Mouse (Mus musculus): ENCODE measurements around the gene Rheb.
"Not testable (repeated sequence)": the region's sequence is repeated elsewhere in the genome, so short reads cannot be mapped to it uniquely, and the experiment has no call there.

Rheb gene

GRCm38 (mm10) chr5:24842274-24843102, at the start of gene Rheb:
TSS of gene Rheb (minus strand) at chr5:24842624.
- DNase-seq (ENCODE audit: low spot score in 2 of 2) = peak; percentile 99

GRCm38 (mm10) chr5:24889860-24890259, 47.4 kb upstream of the Rheb start:
- no peak for DNase-seq (ENCODE audit: low spot score in 2 of 2)

DNA sequence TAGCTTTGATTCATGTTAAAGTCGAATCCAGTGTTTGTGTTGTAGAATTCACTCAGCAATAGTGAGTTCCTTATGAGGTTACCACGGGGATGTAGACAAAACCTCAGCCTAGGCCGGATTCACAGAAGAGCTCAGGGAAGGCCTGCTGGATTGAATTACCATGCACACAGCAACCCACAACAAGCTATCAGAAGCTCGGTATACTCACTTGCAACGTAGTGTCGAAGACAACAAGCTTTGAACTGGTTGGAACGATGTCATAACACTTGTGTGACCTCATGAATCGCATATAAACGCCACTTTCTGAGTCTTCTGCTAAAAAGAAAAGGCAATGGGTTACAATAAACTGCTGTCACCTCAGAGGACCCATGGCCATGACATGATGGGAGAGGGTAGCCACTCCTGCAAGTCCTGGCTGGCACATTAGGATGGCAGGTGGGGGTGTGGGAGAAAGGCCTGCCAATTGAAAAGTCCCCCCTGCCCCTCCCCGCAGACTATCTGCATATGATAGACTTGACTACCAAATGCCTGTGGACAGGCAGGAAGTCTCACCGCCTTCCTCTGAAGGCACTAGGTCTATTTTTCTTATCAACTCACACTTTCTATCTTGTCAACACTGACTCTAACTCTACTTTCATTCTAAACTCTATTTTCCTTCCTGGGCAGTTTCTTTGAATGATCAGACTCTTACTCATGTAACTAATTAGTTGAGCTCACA, 46.6 kb upstream of the Rheb start:
- no peak for DNase-seq (ENCODE audit: low spot score in 2 of 2)

DNA sequence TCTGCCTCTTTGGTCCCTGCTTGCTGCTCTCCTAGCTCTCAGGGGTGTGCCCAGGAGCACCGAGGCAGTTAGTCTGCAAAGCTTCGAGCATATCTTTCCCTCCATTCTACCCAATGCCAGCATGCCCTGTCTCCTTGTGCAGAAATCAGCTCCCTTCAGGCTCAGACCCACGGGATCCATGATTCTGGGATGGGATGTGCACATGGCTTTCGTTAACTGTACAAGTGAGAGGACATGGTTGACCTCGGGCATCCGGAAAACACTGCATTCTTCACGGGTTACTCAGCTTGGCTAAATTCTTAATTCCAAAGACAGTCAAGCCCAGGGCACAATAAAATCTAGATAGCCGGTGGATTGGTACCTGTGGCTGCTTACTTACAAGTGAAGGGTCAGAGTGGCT, 44.8 kb upstream of the Rheb start:
- DNase-seq (ENCODE audit: low spot score in 2 of 2) = no peak

DNA sequence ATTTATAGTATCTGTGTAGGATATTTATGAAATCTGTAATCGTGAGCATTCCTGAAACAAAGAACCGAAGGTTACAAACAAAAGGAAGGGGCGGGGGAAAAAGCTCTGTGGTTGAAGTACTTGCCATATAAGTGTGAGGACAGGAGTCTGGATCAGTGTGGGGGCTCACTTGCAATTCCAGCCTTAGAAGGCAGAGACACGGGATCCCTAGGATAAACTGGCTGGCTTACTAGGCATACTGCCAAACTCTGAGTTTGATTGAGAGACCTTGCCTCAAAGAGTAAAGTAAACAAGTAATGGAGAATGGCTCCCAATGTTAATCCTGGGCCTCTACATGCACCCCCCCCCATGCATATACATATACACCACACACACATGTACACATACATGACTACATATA, 36.3 kb upstream of the Rheb start:
- DNase-seq (ENCODE audit: low spot score in 2 of 2) = no peak

DNA sequence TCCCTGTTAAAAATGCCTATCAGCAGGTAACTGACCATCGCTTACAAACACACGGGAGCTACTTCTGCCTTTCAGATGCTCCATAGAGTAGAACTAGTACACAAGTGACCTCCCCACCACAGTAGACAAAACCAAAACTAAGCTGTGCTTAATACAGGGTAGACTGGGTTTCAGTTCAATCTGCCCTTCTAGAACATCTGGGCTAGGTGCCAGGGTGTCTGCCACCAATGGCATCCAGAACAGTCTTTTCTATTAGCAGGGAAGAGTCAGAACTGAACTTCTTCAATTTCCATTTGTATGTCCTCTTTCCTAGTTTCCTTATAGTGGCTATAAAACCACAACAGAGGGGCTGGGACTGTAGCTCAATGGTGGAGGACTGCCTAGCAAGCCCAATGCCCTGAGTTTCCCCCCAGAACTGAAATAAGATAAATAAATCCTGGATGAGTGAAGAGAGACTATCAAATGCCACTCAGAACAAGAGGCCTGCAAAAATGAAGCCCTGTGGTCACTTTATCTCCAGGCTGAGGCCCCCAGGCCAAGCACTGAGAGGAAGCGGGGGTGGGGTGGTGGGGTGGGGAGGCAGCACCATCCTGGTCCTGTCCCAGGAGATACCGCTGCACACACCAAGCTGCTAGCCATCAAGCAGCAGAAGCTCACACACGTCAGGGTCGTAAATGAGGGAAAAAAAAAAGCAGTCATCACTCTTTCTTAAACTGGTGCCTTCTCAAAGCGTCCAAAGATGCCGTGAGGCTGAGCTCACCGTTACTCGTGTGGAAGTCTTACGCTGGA, 35.6 kb upstream of the Rheb start:
- no peak for DNase-seq (ENCODE audit: low spot score in 2 of 2)

DNA sequence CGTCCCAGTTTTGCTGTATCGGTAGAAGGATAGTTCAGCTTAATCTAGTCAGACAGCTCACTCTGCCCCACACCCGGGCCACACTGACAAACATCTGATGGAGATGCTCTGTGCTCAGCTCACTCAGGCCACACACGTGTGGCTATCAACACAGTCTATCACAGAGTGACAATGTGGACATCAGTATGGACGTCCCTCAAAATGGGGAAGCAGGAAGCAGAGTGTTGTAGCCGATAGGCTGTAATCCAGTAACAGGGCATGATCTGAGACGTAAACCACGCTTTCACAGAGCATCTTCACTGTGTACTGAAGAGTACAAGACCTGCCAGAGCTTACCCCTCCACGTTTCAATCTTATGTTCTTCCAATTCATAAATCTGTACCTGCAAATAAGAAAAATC, 34.2 kb upstream of the Rheb start:
- no peak for DNase-seq (ENCODE audit: low spot score in 2 of 2)

- no peak for DNase-seq (ENCODE audit: low spot score in 2 of 2)
These were observed 31.7 kb upstream of the Rheb start for GRCm38 (mm10) chr5:24874111-24874510.

- no peak for DNase-seq (ENCODE audit: low spot score in 2 of 2)
These were observed 30.8 kb upstream of the Rheb start for GRCm38 (mm10) chr5:24873221-24873620.

DNA sequence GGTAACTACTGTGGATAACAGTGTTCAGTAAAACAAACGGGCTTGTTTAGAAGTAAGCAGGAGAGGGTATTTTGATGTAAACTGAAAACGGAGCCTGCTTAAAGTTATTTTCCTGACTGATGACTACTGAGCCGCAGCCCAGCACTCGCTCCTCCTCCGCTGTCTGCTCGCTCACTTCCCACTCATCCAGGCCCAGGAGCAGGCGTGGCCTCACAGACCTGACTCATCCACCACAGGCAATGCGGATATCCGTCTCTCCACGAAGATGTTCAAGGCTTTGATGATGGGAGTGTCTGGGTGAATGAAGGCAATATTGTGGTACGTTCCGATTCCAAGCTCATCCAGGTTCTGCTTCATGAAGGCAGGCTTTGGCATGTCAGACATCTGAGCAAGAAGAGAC, 28.9 kb upstream of the Rheb start:
- no peak for DNase-seq (ENCODE audit: low spot score in 2 of 2)

DNA sequence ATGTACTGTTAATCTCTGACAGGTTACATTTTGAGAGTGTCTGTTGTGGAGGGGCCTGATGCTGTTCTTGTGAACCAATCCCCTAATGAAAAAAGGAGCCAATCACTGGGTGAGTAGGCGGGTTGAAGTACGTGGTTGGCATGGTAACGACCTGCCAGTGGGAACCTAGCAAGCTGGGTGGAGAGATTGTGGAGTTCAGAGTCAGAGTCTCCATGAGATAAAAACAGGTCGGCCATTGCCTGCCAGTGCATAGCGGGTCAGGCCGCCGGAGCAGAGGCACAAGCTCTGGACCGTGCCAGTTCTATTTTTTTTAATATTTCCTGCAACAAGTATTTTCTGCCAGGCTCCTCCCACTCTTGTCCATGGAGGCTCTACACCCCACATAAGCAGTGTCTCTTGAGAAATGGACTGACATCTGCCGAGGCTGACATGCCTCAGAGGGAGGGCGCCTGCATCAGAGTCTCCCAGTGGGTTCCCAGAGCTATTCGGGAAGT, 27.4 kb upstream of the Rheb start:
- no peak for DNase-seq (ENCODE audit: low spot score in 2 of 2)

DNA sequence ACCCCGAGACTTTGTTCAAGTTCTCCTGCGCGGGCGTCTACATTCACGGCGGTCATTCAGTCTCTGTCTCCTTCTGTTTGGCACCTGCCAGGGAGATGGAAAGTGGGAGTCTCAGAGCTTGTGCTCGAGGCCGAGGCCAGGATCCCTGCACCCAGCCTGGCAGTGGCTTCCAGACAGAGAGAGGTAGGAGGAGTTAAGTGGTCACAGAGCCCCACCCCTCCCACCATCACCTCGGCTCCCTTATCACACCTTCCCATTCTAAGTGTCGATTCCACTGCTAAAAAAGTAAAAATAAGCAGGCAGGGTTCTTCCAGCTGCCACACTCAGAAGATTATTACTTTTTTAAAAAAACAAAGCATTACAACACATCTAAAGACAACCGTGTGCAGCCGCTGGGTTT, 21.4 kb upstream of the Rheb start:
- no peak for DNase-seq (ENCODE audit: low spot score in 2 of 2)

DNA sequence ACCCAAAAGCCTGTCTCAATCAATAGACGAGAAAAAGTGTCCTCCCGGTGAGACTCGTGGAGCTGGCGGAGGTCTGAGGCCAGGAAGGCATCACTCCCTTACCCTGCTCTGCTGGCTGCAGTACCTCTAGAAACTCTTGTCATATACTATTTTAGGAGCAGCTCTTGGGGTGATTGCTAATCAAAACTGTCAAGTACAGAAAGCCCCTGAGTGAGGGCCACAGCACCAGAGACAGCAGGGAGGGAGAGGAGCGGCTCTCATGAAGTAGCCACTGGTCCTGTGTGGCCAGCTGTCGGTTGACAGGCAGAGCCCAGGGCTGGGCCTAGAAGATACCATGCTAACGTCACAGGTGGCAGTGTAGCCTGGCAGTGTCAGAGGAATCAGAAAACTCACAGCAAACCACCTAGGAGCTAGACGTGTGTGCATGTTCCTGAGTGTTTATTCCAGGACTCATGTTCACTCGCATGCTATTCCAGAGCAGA, 19.1 kb upstream of the Rheb start:
- no peak for DNase-seq (ENCODE audit: low spot score in 2 of 2)

DNA sequence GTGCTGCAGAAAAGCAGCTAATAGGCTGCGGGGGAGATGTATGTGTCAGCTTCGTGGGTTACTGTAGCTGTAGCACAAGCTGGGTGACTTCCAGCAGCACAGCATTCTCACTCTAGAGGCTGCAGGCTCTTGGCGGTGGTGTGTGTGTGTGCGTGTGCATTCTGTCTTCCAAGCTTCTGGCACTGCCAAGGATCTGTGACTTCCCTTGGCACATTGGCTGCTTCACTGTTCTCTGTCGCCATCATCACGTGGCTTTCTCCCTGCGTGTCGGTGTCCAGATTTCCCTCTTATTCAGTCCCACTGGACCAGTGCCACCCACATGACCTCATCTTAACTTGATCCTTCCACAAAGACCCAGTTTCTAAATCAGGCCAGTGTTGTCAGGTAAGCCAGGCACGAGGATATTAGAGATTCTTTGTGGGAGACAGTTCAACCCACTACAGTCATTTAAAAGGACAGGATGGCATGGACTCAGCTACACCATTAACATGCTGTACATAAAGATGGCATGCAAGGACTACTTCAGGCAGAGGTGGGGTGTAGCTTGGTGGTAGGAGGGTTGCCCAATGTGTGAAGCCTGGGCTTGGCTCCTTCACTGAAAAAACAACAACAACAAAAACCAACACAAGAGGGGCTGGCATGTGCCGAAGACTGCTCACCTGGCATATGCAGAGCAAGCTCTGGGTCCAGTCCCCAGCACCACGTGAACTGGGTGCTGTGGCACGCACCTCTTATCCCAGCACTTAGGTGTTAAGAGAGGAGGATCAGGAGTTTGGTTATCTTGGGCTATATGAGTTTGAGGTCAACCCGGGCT, 18.4 kb upstream of the Rheb start:
- peak; percentile 28 to 59 for DNase-seq (ENCODE audit: low spot score in 2 of 2)

- DNase-seq (ENCODE audit: low spot score in 2 of 2) = no peak
These were observed 17.5 kb upstream of the Rheb start for GRCm38 (mm10) chr5:24859771-24860540.

DNA sequence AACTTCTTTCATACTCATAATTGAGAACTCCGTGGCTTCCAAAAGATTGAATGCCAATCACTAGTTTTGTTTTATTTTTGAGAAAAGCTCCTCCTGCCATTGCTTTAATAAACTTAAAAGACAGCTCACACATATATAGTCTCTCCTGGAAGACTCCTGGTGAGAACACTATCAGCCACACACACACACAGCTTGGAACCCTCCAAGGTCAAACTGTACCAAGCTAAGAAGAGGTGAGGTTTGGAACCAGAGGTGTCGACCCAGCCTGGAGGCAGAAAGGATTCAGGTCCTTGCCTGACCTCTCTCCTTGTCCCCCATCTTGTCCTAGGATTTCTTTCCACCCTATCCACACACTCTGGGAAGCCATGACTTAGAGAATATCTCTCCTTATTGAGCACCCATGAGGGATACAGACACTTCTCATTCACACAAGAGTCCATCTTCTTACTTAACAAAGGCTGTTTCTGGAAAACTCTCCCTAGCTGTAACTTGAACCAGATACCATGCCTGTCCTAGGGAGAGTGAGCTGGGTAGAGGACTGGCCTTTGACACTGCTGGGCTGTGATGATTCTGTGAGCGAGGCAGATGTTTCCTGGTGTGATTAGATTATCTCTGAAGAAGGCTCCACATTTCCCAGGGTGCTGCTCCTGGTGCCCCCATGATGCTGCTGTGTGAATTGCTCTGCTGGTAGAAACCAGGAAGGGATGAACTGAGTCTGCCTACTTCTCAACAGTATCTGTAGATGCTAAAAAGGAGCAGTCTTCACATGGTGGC, 12.6 kb upstream of the Rheb start:
- DNase-seq (ENCODE audit: low spot score in 2 of 2) = no peak

GRCm38 (mm10) chr5:24854256-24854655, 11.8 kb upstream of the Rheb start:
- DNase-seq (ENCODE audit: low spot score in 2 of 2) = no peak

DNA sequence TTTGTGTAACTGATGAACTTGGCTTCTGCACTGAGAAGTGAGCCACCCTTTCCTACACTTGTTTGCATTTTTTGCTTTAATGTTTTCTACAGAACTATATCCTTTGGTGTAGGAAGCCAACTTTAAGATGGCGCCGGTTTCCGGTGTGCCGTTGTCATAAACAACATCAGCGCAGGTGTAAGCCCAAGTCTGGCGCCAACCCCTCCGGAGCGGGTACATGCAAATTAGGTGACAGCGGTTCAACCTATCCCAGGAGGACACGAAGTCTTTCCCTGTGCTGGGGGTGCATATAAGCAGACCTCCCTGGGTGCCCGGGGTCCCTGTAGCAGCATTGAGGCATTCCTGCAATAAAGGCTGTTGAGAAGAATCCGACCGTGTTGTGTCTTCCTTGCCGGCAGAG, 5.8 kb upstream of the Rheb start:
- DNase-seq (ENCODE audit: low spot score in 2 of 2) = not testable (repeated sequence)

- no peak for DNase-seq (ENCODE audit: low spot score in 2 of 2)
These were observed 1.4 kb upstream of the Rheb start for GRCm38 (mm10) chr5:24843841-24844240.

- no peak for DNase-seq (ENCODE audit: low spot score in 2 of 2)
These were observed 665 bp upstream of the Rheb start for GRCm38 (mm10) chr5:24843103-24843475.

Data from heart, adult 9 months (tissue).